Mouse (Mus musculus) embryonic fibroblast, embryonic 13.5 days (primary cell): ENCODE data around the gene Ptges3l.

Source experiments
- CTCF ChIP-seq: IDR thresholded peaks from 2 replicates; pipeline ENCODE4 v1.5.1; 2011; ENCODE audit warnings: mild to moderate bottlenecking, control low read depth, low read length, moderate library complexity, borderline replicate concordance; ENCODE audit not compliant: insufficient read depth
- POLR2A ChIP-seq: IDR thresholded peaks from 2 replicates; pipeline ENCODE4 v1.6.1; 2011; ENCODE audit warnings: low read depth, mild to moderate bottlenecking, control low read depth, low read length, moderate library complexity

DNA sequence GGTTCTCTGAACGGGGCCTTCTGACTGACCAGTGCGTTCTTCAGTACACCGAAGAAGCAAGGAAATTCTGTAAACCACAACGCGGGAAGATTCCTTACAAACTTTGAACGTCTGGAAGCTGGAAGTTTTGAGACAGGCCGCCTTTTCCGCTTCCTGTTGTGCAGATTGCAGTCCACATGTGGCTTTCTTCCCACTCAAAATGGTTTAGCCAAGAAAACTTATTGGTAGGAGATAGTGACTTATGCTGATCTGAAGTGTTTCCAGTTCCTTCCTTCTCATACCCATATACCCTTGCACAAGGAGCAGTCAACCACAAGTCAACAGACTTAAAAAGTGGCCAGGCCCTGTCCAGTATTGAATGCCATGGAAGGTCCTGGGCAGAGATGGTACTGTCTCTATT, 1.0 kb upstream of the Ptges3l start:
- TF ChIP-seq CTCF (no peak), POLR2A (no peak)
